Mouse (Mus musculus) embryonic fibroblast, embryonic 13.5 days (primary cell): Measurements from ENCODE around the gene Fam160b1.

Experiments
- CTCF ChIP-seq: IDR thresholded peaks from 2 replicates; pipeline ENCODE4 v1.5.1; 2011; ENCODE audit warnings: mild to moderate bottlenecking, control low read depth, low read length, moderate library complexity, borderline replicate concordance; ENCODE audit not compliant: insufficient read depth
- POLR2A ChIP-seq: IDR thresholded peaks from 2 replicates; pipeline ENCODE4 v1.6.1; 2011; ENCODE audit warnings: low read depth, mild to moderate bottlenecking, control low read depth, low read length, moderate library complexity

- TF ChIP-seq CTCF, result no peak
- no peak for TF ChIP-seq POLR2A
Observed at GRCm38 (mm10) chr19:57315013-57315565, 45.4 kb upstream of the Fam160b1 start.
